Mouse (Mus musculus): ENCODE data around the gene Ephb1. TPM values are rescaled to one million over a fixed set of nuclear protein-coding genes. Genes with fewer than 3 reads are reported as not detected.

The Ephb1 gene
- 1.0 and 1.1 TPM in 2 replicates for polyA plus RNA-seq (2015; fragmentation: Nextera tagmentation; extraction: Ambion mirVana)

DNA sequence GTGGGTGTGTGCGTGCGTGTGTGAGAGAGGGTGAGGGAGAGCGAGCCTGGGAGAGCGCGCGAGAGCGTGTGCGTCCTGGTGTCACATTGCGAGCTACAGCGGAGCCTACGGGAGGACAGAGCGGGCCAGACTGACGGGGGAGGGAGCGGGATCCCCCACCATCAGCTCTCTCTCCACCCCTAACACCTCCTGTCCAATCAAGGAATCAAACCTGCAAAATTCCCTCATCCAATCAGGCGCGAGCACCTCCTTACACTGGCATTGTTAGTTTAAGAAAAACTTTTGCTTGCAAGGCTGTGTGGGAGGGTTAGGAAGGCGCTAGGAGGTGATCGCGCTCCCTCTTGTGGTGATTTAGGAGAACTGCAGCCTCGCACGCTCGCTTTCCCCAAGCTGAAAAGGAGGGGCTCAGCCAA, at the start of gene Ephb1:
TSS of gene Ephb1 (minus strand) at position 133 of the 413 bp plus-strand sequence.

Small RNA genes lying within 50 kb of the gene (microRNA-seq; reads per million reads assigned to microRNA genes)
- not detected for gene Mir7243 (ENCODE audit: borderline replicate concordance, insufficient number of aligned reads)

Other genes starting within 250 kb of the Ephb1 start
- 0.09 and 0.22 TPM in 2 replicates for gene Ky, start 151.1 kb upstream of the Ephb1 start, polyA plus RNA-seq (2015; fragmentation: Nextera tagmentation; extraction: Ambion mirVana)